Mouse (Mus musculus) forebrain, embryonic 14.5 days (tissue): ENCODE measurements around the gene Adh4. TPM values are rescaled to one million over a fixed set of nuclear protein-coding genes. Genes with fewer than 3 reads are reported as not detected.
A peak's percentile ranks its signal among the peaks of the same experiment; 100 is the strongest.

Experiments
- ATAC-seq: fragments of 200-750 bp; cut with Nextera tagmentation; 2 replicates; pipeline ENCODE4 v1.8.0; 2017; ENCODE audit warnings: mild to moderate bottlenecking, moderate library complexity
- DNase-seq: peaks from one replicate; pipeline ENCODE4 v3.0.0-alpha.2; 2015; ENCODE audit warnings: low spot score
- H3K27ac ChIP-seq: fragments of 300-500 bp; sonication (generic); 2 replicates; pipeline ENCODE4 v1.5.1; 2014; ENCODE audit warnings: low read depth, mild to moderate bottlenecking, control low read depth, low read length, moderate library complexity
- H3K27me3 ChIP-seq: fragments of 300-500 bp; sonication (generic); replicated peaks from 2 replicates; pipeline ENCODE4 v1.6.1; 2014; ENCODE audit warnings: low read length, control low read depth, mixed read lengths; ENCODE audit not compliant: control insufficient read depth, insufficient read depth
- H3K36me3 ChIP-seq: fragments of 300-500 bp; sonication (generic); 2 replicates; pipeline ENCODE4 v1.6.1; 2014; ENCODE audit warnings: low read length, control low read depth; ENCODE audit not compliant: control insufficient read depth, insufficient read depth
- H3K4me1 ChIP-seq: fragments of 300-500 bp; sonication (generic); 2 replicates; pipeline ENCODE4 v1.6.1; 2014; ENCODE audit warnings: antibody characterized with exemption, low read length, control low read depth; ENCODE audit not compliant: control insufficient read depth, insufficient read depth
- H3K4me2 ChIP-seq: fragments of 300-500 bp; sonication (generic); 2 replicates; pipeline ENCODE4 v1.6.1; 2014; ENCODE audit warnings: mild to moderate bottlenecking, control low read depth, low read length
- H3K4me3 ChIP-seq: fragments of 300-500 bp; sonication (generic); 2 replicates; pipeline ENCODE4 v1.5.1; 2014; ENCODE audit warnings: low read depth, low read length, control low read depth
- H3K9ac ChIP-seq: fragments of 300-500 bp; sonication (generic); 2 replicates; pipeline ENCODE4 v1.6.1; 2014; ENCODE audit warnings: mild to moderate bottlenecking, low read length, control low read depth, moderate library complexity
- H3K9me3 ChIP-seq: fragments of 300-500 bp; sonication (generic); replicated peaks from 2 replicates; pipeline ENCODE4 v1.6.1; 2016; ENCODE audit warnings: low read length, control low read depth, mixed read lengths; ENCODE audit not compliant: control insufficient read depth
- WGBS: fragments of 180-500 bp; shearing (Covaris S2); extraction: QIAGEN DNeasy Blood & Tissue Kit; methylation state at CpG from one replicate; pipeline ENCODE4 v1.1.7; 2014; 5-methylcytosine and 5-hydroxymethylcytosine counted together
- polyA plus RNA-seq: library from polyadenylated mRNA; unstranded; fragments of >200 nt; fragmentation: Nextera tagmentation; extraction: Ambion mirVana; gene quantifications from 2 replicates; pipeline ENCODE4 v1.2.1, GENCODE M21; 2014

Adh4 gene
- polyA plus RNA-seq, 1 experiment from 2014 or later = not detected

DNA sequence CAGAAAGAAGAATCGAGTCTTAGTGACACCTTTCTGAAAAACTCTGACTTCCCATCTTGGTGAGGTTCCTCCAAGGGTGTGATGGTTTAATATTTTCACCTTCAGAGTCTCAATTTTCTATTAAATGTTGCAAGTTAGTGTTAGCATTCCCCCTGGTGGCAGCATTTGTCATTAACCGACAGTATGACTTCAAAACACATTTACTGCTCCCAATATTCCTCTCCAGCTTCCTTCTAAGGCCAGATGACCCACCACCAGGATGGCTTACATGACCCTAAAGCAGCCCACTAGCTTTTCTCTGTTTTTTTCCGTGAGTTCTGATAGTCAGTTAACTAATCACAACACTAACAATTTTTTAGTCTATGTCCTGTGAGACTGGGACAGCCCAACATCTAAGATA, 9.9 kb upstream of the Adh4 start:
- Histone ChIP-seq H3K4me2 (no peak overlapping the region), H3K9me3 (no peaks in the 10 kb centered on the region), H3K9ac (no peak overlapping the region), H3K4me1 (no peaks in the 10 kb centered on the region), H3K27ac (no peak overlapping the region), H3K36me3 (no peaks in the 10 kb centered on the region), H3K27me3 (no peaks in the 10 kb centered on the region), H3K4me3 (no peak overlapping the region)
- ATAC-seq = no peak
- peak; percentile 67 for DNase-seq
- 47% methylated on average over 3 of the region's 3 CpGs for WGBS

DNA sequence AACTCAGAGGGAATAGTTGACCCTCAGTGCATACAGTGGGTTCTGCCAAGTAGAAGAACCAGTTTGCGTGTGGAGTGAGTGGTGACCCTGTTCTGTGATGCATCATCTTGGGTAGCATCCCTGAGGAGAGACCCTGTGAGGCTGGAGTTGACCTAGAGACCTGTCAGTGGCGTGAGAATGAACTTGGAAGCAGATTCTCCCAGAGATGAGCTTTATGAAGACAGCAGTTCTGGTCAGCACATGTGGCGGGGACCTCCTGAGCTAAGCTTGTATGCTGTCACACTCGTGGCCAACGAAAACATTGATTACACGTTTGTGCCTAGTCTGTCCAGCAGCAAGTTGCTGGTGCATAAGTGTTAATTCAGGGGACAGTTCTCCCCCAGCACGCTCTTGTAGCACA, 9.4 kb upstream of the Adh4 start:
- 83% methylated on average over 7 of the region's 7 CpGs for WGBS
- no peak for ATAC-seq

DNA sequence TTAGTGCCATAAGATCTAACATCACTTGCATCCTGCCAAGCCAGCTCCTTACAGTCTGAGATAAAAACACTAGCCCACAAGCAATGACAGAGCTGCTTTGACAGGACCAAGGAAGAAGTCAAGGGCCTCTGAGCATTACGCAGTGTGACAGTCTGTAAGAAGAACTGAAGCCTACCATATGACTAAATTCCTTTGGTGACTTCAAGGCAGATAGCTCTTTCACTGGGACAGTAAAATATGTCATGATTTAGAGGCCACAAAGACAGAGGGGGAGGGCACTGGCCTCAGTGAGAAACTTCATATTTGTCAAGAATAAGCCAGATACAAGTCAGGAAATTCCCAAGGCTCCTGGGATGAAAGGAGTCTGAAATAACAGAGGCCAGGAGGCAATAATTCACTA, 7.3 kb upstream of the Adh4 start:
- Histone ChIP-seq H3K36me3 (no peaks in the 10 kb centered on the region), H3K27ac (no peak overlapping the region), H3K4me1 (no peaks in the 10 kb centered on the region), H3K4me2 (no peak overlapping the region), H3K27me3 (no peaks in the 10 kb centered on the region), H3K9me3 (no peaks in the 10 kb centered on the region), H3K9ac (no peak overlapping the region), H3K4me3 (no peak overlapping the region)
- ATAC-seq (no peak), DNase-seq (no peak)
- 97% methylated on average over 1 of the region's 1 CpGs for WGBS

More for the DNA sequence above, 9.4 kb upstream of the Adh4 start:
- Histone ChIP-seq H3K4me3 (no peak overlapping the region), H3K9me3 (no peaks in the 10 kb centered on the region), H3K4me2 (no peak overlapping the region), H3K36me3 (no peaks in the 10 kb centered on the region), H3K27me3 (no peaks in the 10 kb centered on the region), H3K27ac (no peak overlapping the region), H3K4me1 (no peaks in the 10 kb centered on the region), H3K9ac (no peak overlapping the region)
- no peak for DNase-seq

DNA sequence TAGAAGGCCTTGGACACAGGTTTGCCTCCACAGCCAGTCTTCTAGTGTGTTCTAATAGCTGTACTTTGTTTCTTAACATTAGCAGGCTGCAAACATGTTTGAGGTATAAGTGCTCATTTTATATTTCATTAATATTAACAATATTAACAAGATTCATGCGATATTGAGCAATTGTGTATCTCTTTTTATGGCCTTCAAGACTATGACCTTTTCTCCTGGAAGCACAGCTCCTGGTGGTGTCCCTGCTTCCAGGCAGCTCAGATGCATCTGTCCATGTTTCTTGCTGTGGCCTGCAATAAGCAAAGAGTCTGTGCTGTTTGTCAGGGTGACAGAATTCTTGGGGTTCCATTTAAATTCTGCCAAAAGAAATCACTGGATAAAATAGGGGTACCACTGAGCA, 5.7 kb upstream of the Adh4 start:
- H3K9me3 ChIP-seq = no peaks in the 10 kb centered on the region
- H3K9ac ChIP-seq = no peak overlapping the region
- H3K27ac ChIP-seq = no peak overlapping the region
- H3K4me3 ChIP-seq = no peak overlapping the region
- no peak overlapping the region for H3K4me2 ChIP-seq
- no peak for DNase-seq
- H3K27me3 ChIP-seq = no peaks in the 10 kb centered on the region
- ATAC-seq = no peak
- no peaks in the 10 kb centered on the region for H3K4me1 ChIP-seq
- no peaks in the 10 kb centered on the region for H3K36me3 ChIP-seq
- WGBS = 84% methylated on average over 1 of the region's 1 CpGs

DNA sequence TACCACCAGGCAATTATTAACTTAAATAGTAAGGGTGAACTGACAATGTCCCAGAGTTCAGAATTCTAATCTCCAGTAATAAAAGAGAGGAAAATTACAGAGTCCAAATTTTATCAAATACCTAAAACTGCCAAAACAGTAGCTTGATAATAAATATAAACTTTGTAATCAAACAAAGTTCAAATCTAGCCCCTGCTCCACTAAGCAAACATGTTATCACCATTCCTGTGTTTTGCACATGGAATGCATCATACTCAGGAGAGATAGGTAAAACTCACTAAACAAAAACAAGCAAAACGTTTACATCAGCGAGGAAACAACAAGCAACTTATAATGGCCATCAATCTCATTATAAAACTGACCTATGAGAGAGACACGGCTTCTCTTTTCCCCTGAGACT, 5.1 kb upstream of the Adh4 start:
- no peaks in the 10 kb centered on the region for H3K27me3 ChIP-seq
- no peak overlapping the region for H3K4me3 ChIP-seq
- ATAC-seq = no peak
- H3K27ac ChIP-seq = no peak overlapping the region
- no peak overlapping the region for H3K4me2 ChIP-seq
- H3K9ac ChIP-seq = no peak overlapping the region
- H3K9me3 ChIP-seq = no peaks in the 10 kb centered on the region
- H3K36me3 ChIP-seq = no peaks in the 10 kb centered on the region
- WGBS = 68% methylated on average over 3 of the region's 3 CpGs
- no peak for DNase-seq
- H3K4me1 ChIP-seq = no peaks in the 10 kb centered on the region

DNA sequence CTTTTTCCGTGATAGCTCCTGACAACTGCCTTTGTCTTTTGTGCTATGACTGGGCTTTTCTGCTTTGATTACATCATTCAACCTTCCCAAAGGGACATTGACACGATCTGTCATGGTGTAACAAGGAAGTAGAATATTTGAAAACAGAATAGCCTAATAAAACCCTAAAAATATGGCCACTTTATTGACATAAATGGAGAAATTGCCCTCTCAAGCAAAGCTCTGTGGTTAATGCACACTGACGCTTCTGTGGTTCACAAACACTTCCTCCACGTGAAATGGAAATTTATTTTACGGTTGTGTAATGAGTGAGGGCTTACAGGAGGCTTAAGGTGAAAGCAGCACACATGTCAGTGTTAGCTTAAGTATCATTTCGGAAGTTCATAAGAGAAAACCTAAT, 4.1 kb downstream of the Adh4 start:
- Histone ChIP-seq H3K27me3 (no peaks in the 10 kb centered on the region), H3K9me3 (no peaks in the 10 kb centered on the region), H3K27ac (no peak overlapping the region), H3K4me1 (no peaks in the 10 kb centered on the region), H3K36me3 (no peaks in the 10 kb centered on the region), H3K4me3 (no peak overlapping the region), H3K4me2 (no peak overlapping the region), H3K9ac (no peak overlapping the region)
- ATAC-seq (no peak), DNase-seq (no peak)
- WGBS = 84% methylated on average over 6 of the region's 6 CpGs

DNA sequence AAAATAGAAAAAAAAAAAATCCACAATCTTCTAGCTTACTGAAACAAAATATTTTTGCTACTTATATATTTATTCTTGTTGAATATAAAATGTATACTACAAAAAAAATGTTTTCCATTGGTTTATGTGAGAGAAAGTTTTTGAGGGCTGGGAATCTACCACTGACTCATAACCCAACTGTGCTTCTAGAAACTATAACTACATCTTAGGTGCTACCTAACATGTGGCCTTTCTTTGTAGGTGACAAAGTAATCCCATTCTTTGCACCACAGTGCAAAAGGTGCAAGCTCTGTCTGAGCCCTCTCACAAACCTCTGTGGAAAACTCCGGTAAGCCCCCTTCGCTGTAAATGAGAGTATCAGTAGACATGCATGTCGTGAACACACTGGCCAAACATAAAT, 5.1 kb downstream of the Adh4 start:
- Histone ChIP-seq H3K4me3 (no peak overlapping the region), H3K36me3 (no peaks in the 10 kb centered on the region), H3K9me3 (no peaks in the 10 kb centered on the region), H3K27ac (no peak overlapping the region), H3K27me3 (no peaks in the 10 kb centered on the region), H3K4me1 (no peaks in the 10 kb centered on the region), H3K4me2 (no peak overlapping the region), H3K9ac (no peak overlapping the region)
- DNase-seq (no peak), ATAC-seq (no peak)
- WGBS = 87% methylated on average over 3 of the region's 3 CpGs

DNA sequence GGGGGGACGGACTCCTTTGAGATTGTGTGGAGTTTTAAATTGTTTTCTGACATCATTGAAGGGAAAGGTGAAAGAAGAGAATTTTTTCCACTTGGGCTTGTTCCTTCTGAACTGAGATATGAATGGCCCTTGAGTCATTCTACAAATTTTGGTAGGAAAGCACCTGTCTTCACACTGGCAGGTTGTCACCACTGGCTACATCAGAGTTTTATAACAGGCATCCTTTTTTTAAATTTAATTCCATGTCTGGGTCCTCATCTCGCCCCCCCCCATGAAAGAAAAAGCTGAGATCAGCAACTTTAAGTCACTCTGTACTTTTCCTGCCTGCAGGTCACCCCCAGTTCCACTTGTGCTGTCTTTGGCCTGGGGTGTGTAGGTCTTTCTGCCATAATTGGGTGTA, 8.4 kb downstream of the Adh4 start:
- ATAC-seq (no peak), DNase-seq (no peak)
- no peak overlapping the region for H3K4me2 ChIP-seq
- no peak overlapping the region for H3K4me3 ChIP-seq
- H3K36me3 ChIP-seq = no peaks in the 10 kb centered on the region
- no peak overlapping the region for H3K9ac ChIP-seq
- WGBS = 72% methylated on average over 2 of the region's 2 CpGs
- H3K9me3 ChIP-seq = no peaks in the 10 kb centered on the region
- H3K27ac ChIP-seq = no peak overlapping the region
- H3K4me1 ChIP-seq = no peaks in the 10 kb centered on the region
- no peaks in the 10 kb centered on the region for H3K27me3 ChIP-seq

DNA sequence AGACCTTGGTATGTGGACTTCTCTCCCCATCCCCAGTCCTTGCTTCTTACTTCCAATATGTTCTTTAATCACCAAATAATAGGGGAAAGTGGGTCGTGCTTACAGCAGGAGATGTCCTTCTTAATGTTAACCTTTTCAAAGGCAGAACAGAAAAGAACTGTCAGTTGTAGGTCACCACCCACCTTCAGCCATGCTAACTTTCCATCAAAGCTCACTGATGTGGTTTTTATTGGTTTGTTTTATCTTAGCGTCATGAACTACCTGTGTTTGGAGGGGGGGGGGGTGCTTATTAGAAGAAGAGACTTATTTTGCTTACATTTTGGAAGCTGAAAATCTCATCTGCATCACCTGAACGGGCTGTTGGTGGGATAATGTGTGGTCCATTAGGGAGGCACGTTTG, 9.0 kb downstream of the Adh4 start:
- Histone ChIP-seq H3K9ac (no peak overlapping the region), H3K9me3 (no peaks in the 10 kb centered on the region), H3K4me2 (no peak overlapping the region), H3K4me3 (no peak overlapping the region), H3K4me1 (no peaks in the 10 kb centered on the region), H3K27ac (no peak overlapping the region), H3K27me3 (no peaks in the 10 kb centered on the region), H3K36me3 (no peaks in the 10 kb centered on the region)
- WGBS = 68% methylated on average over 4 of the region's 4 CpGs
- ATAC-seq (no peak), DNase-seq (no peak)
